Mouse (Mus musculus) embryonic fibroblast, embryonic 13.5 days (primary cell): ENCODE results near the gene Ercc6l2. TPM values are rescaled to one million over a fixed set of nuclear protein-coding genes. Genes with fewer than 3 reads are reported as not detected.

Source experiments
- H3K27ac ChIP-seq: 2 replicates; pipeline ENCODE4 v1.5.1; 2012; ENCODE audit warnings: low read length, control low read depth, inconsistent platforms; ENCODE audit not compliant: insufficient read depth
- H3K4me1 ChIP-seq: 2 replicates; pipeline ENCODE4 v1.6.1; 2011; ENCODE audit warnings: low read length; ENCODE audit not compliant: control insufficient read depth, insufficient read depth
- H3K4me3 ChIP-seq: 2 replicates; pipeline ENCODE4 v1.5.1; 2011; ENCODE audit warnings: mild to moderate bottlenecking, control low read depth, low read length; ENCODE audit not compliant: insufficient read depth
- CTCF ChIP-seq: IDR thresholded peaks from 2 replicates; pipeline ENCODE4 v1.5.1; 2011; ENCODE audit warnings: mild to moderate bottlenecking, control low read depth, low read length, moderate library complexity, borderline replicate concordance; ENCODE audit not compliant: insufficient read depth
- POLR2A ChIP-seq: IDR thresholded peaks from 2 replicates; pipeline ENCODE4 v1.6.1; 2011; ENCODE audit warnings: low read depth, mild to moderate bottlenecking, control low read depth, low read length, moderate library complexity
- polyA plus RNA-seq: library from polyadenylated mRNA; stranded (reverse); fragments of >200 nt; gene quantifications from 2 replicates; pipeline ENCODE4 v1.2.4, GENCODE M21; 2011; ENCODE audit warnings: low read depth; ENCODE audit not compliant: missing spikeins, insufficient read length

Ercc6l2 gene
- polyA plus RNA-seq, 1 experiment = 33.3 TPM

GRCm38 (mm10) chr13:63929351-63929750, 114.3 kb downstream of the Ercc6l2 start:
- TF ChIP-seq CTCF = no peak
- no peak for TF ChIP-seq POLR2A
- Histone ChIP-seq H3K4me1 (peaks cover 7% of the 10 kb centered on the region; the same call in 1 of the 2 replicates), H3K27ac (no peak overlapping the region), H3K4me3 (no peak overlapping the region)

- Histone ChIP-seq H3K4me1 (peaks cover 7% of the 10 kb centered on the region; the same call in 1 of the 2 replicates), H3K4me3 (no peak overlapping the region), H3K27ac (no peak overlapping the region)
- TF ChIP-seq CTCF = no peak
Observed at GRCm38 (mm10) chr13:63929917-63930515, 115.0 kb downstream of the Ercc6l2 start.

GRCm38 (mm10) chr13:63930525-63930924, 115.5 kb downstream of the Ercc6l2 start:
- TF ChIP-seq CTCF (no peak), POLR2A (no peak)
- H3K4me3 ChIP-seq = no peak overlapping the region
- H3K27ac ChIP-seq = no peak overlapping the region
- peaks cover 7% of the 10 kb centered on the region; the same call in 1 of the 2 replicates for H3K4me1 ChIP-seq

- TF ChIP-seq POLR2A (no peak), CTCF (no peak)
- no peak overlapping the region for H3K27ac ChIP-seq
- H3K4me1 ChIP-seq = no peaks in the 10 kb centered on the region
- H3K4me3 ChIP-seq = no peak overlapping the region
Observed at GRCm38 (mm10) chr13:63936369-63936768, 121.3 kb downstream of the Ercc6l2 start.

GRCm38 (mm10) chr13:63940257-63940656, 125.2 kb downstream of the Ercc6l2 start:
- H3K27ac ChIP-seq = no peak overlapping the region
- H3K4me3 ChIP-seq = no peak overlapping the region
- TF ChIP-seq POLR2A = no peak
- TF ChIP-seq CTCF = no peak
- H3K4me1 ChIP-seq = no peaks in the 10 kb centered on the region

GRCm38 (mm10) chr13:63941170-63941569, 126.1 kb downstream of the Ercc6l2 start:
- no peak overlapping the region for H3K27ac ChIP-seq
- TF ChIP-seq POLR2A = no peak
- no peak for TF ChIP-seq CTCF
- no peak overlapping the region for H3K4me3 ChIP-seq
- no peaks in the 10 kb centered on the region for H3K4me1 ChIP-seq

GRCm38 (mm10) chr13:63943605-63944004, 128.6 kb downstream of the Ercc6l2 start:
- Histone ChIP-seq H3K4me3 (no peak overlapping the region), H3K4me1 (no peaks in the 10 kb centered on the region), H3K27ac (no peak overlapping the region)
- TF ChIP-seq CTCF = no peak
- TF ChIP-seq POLR2A = no peak

- Histone ChIP-seq H3K4me3 (no peak overlapping the region), H3K4me1 (no peaks in the 10 kb centered on the region), H3K27ac (no peak overlapping the region)
- TF ChIP-seq CTCF (no peak), POLR2A (no peak)
Observed at GRCm38 (mm10) chr13:63944344-63945021, 129.4 kb downstream of the Ercc6l2 start.

Other genes starting within 250 kb of the Ercc6l2 start
- 10.2 and 10.8 TPM in 2 replicates for gene Ptch1, start 241.6 kb upstream of the Ercc6l2 start, polyA plus RNA-seq